Mouse (Mus musculus) neural tube, embryonic 15.5 days (tissue): Measurements from ENCODE around the gene Ankmy2. TPM values are rescaled to one million over a fixed set of nuclear protein-coding genes. Genes with fewer than 3 reads are reported as not detected.
"Not testable (repeated sequence)": the region's sequence is repeated elsewhere in the genome, so short reads cannot be mapped to it uniquely, and the experiment has no call there.

Experiments used
- ATAC-seq: fragments of 200-750 bp; cut with Nextera tagmentation; 2 replicates; pipeline ENCODE4 v1.8.0; 2017; ENCODE audit warnings: mild to moderate bottlenecking, moderate TSS enrichment, moderate library complexity; ENCODE audit not compliant: low FRiP score
- H3K27ac ChIP-seq: fragments of 300-500 bp; sonication (generic); replicated peaks from 2 replicates; pipeline ENCODE4 v1.5.1; 2015; ENCODE audit warnings: mild to moderate bottlenecking, inconsistent platforms
- H3K27me3 ChIP-seq: fragments of 300-500 bp; sonication (generic); replicated peaks from 2 replicates; pipeline ENCODE4 v1.6.1; 2015; ENCODE audit warnings: inconsistent platforms
- H3K36me3 ChIP-seq: fragments of 300-500 bp; sonication (generic); 2 replicates; pipeline ENCODE4 v1.6.1; 2015; ENCODE audit warnings: inconsistent platforms
- H3K4me1 ChIP-seq: fragments of 300-500 bp; sonication (generic); 2 replicates; pipeline ENCODE4 v1.6.1; 2015; ENCODE audit warnings: inconsistent platforms
- H3K4me2 ChIP-seq: fragments of 300-500 bp; sonication (generic); 2 replicates; pipeline ENCODE4 v1.6.1; 2015; ENCODE audit warnings: inconsistent platforms, mild to moderate bottlenecking, moderate library complexity
- H3K4me3 ChIP-seq: fragments of 300-500 bp; sonication (generic); replicated peaks from 2 replicates; pipeline ENCODE4 v1.5.1; 2015; ENCODE audit warnings: mild to moderate bottlenecking, inconsistent platforms
- H3K9ac ChIP-seq: fragments of 300-500 bp; sonication (generic); replicated peaks from 2 replicates; pipeline ENCODE4 v1.6.1; 2015; ENCODE audit warnings: mild to moderate bottlenecking, inconsistent platforms
- H3K9me3 ChIP-seq: fragments of 300-500 bp; sonication (generic); replicated peaks from 2 replicates; pipeline ENCODE4 v1.6.1; 2016; ENCODE audit warnings: inconsistent platforms
- WGBS: fragments of 180-500 bp; shearing (Covaris S2); methylation state at CpG from one replicate; pipeline ENCODE4 v1.1.7; 2015; ENCODE audit warnings: mixed read lengths; 5-methylcytosine and 5-hydroxymethylcytosine counted together
- polyA plus RNA-seq: library from polyadenylated mRNA; unstranded; fragments of >200 nt; fragmentation: Nextera tagmentation; extraction: Ambion mirVana; gene quantifications from 2 replicates; pipeline ENCODE4 v1.2.1, GENCODE M21; 2015

Gene Ankmy2
- polyA plus RNA-seq, 1 experiment from 2014 or later, result 80.3 TPM

DNA sequence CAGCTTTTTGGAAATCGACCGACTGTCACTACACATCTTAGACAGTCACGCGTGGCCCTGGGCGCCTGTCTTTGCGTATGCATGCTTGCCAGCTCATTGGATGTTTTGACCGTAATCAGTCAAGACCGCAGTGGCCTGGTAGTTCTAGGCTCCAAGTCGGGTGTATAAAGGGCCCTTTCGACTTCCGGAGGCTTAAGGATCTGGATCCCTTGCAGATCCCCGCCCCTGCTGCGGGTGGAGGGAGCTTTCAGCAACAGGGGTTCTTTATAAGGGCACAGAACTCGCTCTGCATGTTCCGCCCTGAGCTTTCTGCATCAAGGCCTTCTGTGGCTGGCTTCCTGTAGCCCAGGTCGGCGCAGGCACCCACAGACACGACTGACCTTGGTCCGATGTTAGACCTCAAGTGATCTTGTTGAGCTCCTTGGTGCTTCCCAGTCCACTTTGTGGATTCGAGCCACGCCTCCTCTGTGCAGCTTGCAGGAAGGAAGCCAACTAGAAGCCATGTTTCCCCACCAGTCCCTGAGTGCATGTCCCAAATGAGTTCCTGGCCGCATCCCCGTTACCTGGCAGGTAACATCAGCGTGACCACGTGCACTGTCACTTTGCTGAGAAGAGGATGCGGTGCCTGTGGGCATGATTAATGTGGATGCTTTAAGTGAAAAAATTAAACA is 859 bp downstream of the Ankmy2 start, which contains the start of gene Bzw2:
TSS of gene Bzw2 (minus strand) at position 443 of the 671 bp plus-strand sequence.
- Histone ChIP-seq H3K9ac (peak within 1 kb of the TSS; percentile 92), H3K4me1 (peaks cover 28% of the 10 kb centered on the region), H3K27me3 (no peaks in the 10 kb centered on the region), H3K27ac (peak within 1 kb of the TSS; percentile 95), H3K4me3 (peak within 1 kb of the TSS; percentile 96), H3K4me2 (peak within 1 kb of the TSS; percentile 82), H3K36me3 (no peaks in the 10 kb centered on the region), H3K9me3 (no peaks in the 10 kb centered on the region)
- peak; percentile 19 for ATAC-seq
- 1% methylated on average over 26 of the region's 26 CpGs for WGBS

DNA sequence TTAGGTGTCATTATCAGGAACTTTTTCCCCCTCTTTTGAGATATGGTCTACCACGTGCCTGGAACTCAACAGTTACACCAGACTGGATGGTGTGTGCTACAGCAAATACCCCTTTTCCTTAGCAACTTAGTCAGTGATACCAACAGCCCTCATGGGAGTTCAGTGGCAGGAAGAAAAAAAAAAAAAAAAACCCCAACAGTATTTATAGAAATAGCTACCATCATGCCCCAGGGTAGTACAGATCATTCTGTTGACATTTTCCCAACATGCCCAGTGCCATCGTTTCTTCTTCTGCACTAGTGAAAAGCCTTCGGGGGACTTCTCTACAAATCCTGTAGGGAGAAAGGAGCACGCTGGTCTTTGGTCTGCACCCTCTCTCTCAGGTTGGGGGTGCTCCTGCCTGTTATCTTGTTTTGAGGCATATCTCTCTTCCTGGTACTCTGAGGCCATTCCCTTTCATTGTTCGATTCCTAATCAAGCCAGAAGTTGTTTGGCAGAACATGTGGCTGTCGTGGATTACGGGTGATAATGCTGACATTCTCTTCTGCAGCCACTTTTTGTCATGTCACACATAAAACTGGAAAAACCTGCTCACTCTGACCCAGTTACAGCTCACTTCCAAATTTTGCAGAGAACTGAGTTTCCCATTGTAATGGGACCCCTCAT is 7.3 kb downstream of the Ankmy2 start:
- no peaks in the 10 kb centered on the region for H3K4me1 ChIP-seq
- no peak overlapping the region for H3K4me3 ChIP-seq
- no peaks in the 10 kb centered on the region for H3K27me3 ChIP-seq
- 85% methylated on average over 7 of the region's 7 CpGs for WGBS
- H3K4me2 ChIP-seq, result no peak overlapping the region
- no peak overlapping the region for H3K27ac ChIP-seq
- ATAC-seq, result no peak
- peaks cover 10% of the 10 kb centered on the region; the same call in 1 of the 2 replicates for H3K36me3 ChIP-seq
- H3K9me3 ChIP-seq, result no peaks in the 10 kb centered on the region
- H3K9ac ChIP-seq, result no peak overlapping the region

GRCm38 (mm10) chr12:36165299-36165698 is 8.4 kb downstream of the Ankmy2 start:
- Histone ChIP-seq H3K4me1 (no peaks in the 10 kb centered on the region), H3K4me3 (no peak overlapping the region), H3K36me3 (peaks cover 10% of the 10 kb centered on the region), H3K27ac (no peak overlapping the region), H3K4me2 (no peak overlapping the region), H3K27me3 (no peaks in the 10 kb centered on the region), H3K9me3 (no peaks in the 10 kb centered on the region), H3K9ac (no peak overlapping the region)
- ATAC-seq, result no peak
- 53% methylated on average over 1 of the region's 1 CpGs for WGBS

DNA sequence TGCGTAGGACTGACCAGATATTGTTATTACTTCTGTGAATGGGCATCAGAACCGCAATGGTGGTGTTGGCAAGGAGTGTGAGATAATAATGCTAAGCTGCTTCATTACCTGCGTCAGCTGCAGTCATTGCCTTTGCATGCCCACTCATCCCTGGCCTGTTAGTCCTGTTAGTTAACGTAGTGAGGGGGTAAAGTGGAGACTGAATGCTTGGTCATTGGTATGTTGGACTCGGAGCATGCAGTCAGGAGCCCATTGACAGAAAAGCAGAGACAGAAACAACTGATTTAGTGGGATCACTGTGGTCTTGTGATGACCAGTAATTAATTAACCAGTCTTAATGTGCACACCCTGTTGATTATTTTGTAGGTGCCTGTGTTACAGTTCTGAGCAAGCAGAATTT is 20.3 kb downstream of the Ankmy2 start:
- no peak for ATAC-seq
- peaks cover 62% of the 10 kb centered on the region for H3K36me3 ChIP-seq
- H3K9ac ChIP-seq, result no peak overlapping the region

GRCm38 (mm10) chr12:36182570-36182969 is 25.7 kb downstream of the Ankmy2 start:
- ATAC-seq, result no peak
- Histone ChIP-seq H3K36me3 (peaks cover 58% of the 10 kb centered on the region), H3K9ac (no peak overlapping the region), H3K4me1 (no peaks in the 10 kb centered on the region), H3K27ac (no peak overlapping the region), H3K27me3 (no peaks in the 10 kb centered on the region), H3K4me3 (no peak overlapping the region), H3K9me3 (no peaks in the 10 kb centered on the region), H3K4me2 (no peak overlapping the region)
- WGBS, result 91% methylated on average over 6 of the region's 6 CpGs

More for the DNA sequence above, 20.3 kb downstream of the Ankmy2 start:
- Histone ChIP-seq H3K4me2 (no peak overlapping the region), H3K27ac (no peak overlapping the region), H3K4me3 (no peak overlapping the region), H3K27me3 (no peaks in the 10 kb centered on the region), H3K4me1 (no peaks in the 10 kb centered on the region), H3K9me3 (no peaks in the 10 kb centered on the region)
- WGBS, result 94% methylated on average over 5 of the region's 5 CpGs

DNA sequence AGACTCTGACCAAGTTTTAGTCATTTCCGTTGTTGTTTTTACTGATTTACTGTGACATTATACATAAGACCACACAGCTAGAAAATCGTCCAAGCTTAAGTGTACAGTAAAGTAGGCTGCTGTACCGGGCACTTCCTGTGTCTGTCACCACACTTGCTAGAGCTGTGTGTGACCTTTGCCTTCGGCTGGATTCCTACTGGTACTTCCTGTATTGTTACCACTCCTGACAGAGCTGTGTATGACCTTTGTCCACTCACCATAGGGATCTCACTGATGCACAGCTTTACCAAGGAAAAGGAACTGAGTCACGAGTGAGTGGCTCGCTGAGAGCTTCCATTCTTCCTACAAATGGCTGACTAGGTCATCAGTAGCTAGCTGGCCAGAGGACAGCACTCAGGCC is 30.2 kb downstream of the Ankmy2 start:
- H3K4me1 ChIP-seq, result no peaks in the 10 kb centered on the region
- H3K9ac ChIP-seq, result no peak overlapping the region
- WGBS, result 89% methylated on average over 6 of the region's 6 CpGs
- no peak overlapping the region for H3K27ac ChIP-seq
- H3K4me2 ChIP-seq, result no peak overlapping the region
- no peaks in the 10 kb centered on the region for H3K9me3 ChIP-seq
- no peak for ATAC-seq
- no peak overlapping the region for H3K4me3 ChIP-seq
- peaks cover 80% of the 10 kb centered on the region for H3K36me3 ChIP-seq
- no peaks in the 10 kb centered on the region for H3K27me3 ChIP-seq

DNA sequence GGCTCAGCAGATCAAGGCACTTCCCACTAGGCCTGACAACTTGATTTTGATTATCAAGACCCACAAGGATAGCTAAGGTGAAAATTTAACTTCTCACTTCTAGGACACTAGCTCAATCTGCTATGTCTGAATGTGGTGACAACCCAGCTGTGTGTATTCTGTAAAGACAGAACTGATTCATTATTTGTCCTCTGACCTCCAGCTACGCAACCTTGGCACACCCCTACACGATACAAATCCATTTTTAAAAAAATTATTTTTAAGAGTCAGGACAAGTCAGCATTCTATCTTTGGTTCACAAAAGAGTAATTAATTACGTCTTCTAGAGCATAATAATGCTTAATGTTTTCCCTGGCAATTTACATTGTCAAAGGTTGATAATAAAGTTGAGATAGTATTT is 32.7 kb downstream of the Ankmy2 start:
- ATAC-seq, result no peak
- no peaks in the 10 kb centered on the region for H3K27me3 ChIP-seq
- no peak overlapping the region for H3K4me2 ChIP-seq
- 95% methylated on average over 3 of the region's 3 CpGs for WGBS
- no peak overlapping the region for H3K4me3 ChIP-seq
- H3K4me1 ChIP-seq, result no peaks in the 10 kb centered on the region
- H3K9me3 ChIP-seq, result no peaks in the 10 kb centered on the region
- no peak overlapping the region for H3K27ac ChIP-seq
- peaks cover 75% of the 10 kb centered on the region for H3K36me3 ChIP-seq
- no peak overlapping the region for H3K9ac ChIP-seq

DNA sequence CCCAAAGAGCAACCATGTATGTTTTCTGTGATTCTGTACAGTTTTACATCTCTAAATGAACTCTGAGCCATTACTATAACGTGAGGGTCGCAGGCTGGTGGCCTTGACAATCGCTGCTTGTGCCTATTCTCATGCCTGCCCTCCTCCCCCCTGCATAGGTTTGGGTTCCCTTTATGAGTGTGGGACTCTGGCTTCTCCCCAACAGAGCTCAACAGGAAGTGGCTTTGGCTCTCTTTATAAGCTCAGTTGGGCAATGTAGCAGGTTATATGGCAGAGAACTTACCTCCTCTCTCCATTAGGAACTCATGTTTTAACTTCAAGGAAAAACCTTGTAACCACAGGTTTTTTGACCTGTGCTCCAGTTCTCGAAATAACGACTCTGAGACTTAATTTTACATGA is 33.4 kb downstream of the Ankmy2 start:
- WGBS, result 94% methylated on average over 5 of the region's 5 CpGs
- H3K4me1 ChIP-seq, result no peaks in the 10 kb centered on the region
- H3K9me3 ChIP-seq, result no peaks in the 10 kb centered on the region
- H3K36me3 ChIP-seq, result peaks cover 79% of the 10 kb centered on the region
- no peak overlapping the region for H3K9ac ChIP-seq
- H3K27ac ChIP-seq, result no peak overlapping the region
- no peaks in the 10 kb centered on the region for H3K27me3 ChIP-seq
- ATAC-seq, result no peak
- no peak overlapping the region for H3K4me2 ChIP-seq
- H3K4me3 ChIP-seq, result no peak overlapping the region

- no peak overlapping the region for H3K9ac ChIP-seq
- H3K4me1 ChIP-seq, result no peaks in the 10 kb centered on the region
- no peak for ATAC-seq
- no peaks in the 10 kb centered on the region for H3K27me3 ChIP-seq
- no peak overlapping the region for H3K27ac ChIP-seq
- no peak overlapping the region for H3K4me2 ChIP-seq
- WGBS, result 93% methylated on average over 7 of the region's 7 CpGs
- peaks cover 79% of the 10 kb centered on the region for H3K36me3 ChIP-seq
- no peak overlapping the region for H3K4me3 ChIP-seq
- H3K9me3 ChIP-seq, result no peaks in the 10 kb centered on the region; the same call in 1 of the 2 replicates
These were observed 38.1 kb downstream of the Ankmy2 start for GRCm38 (mm10) chr12:36194976-36195375.

GRCm38 (mm10) chr12:36205579-36206119 is 48.7 kb downstream of the Ankmy2 start:
- not testable (repeated sequence) for H3K9me3 ChIP-seq, H3K27ac ChIP-seq, H3K36me3 ChIP-seq, H3K4me3 ChIP-seq, H3K27me3 ChIP-seq, H3K9ac ChIP-seq, H3K4me2 ChIP-seq, ATAC-seq
- 41% methylated on average over 5 of the region's 5 CpGs for WGBS
- peaks cover 12% of the 10 kb centered on the region for H3K4me1 ChIP-seq

- Histone ChIP-seq H3K4me3 (no peak overlapping the region; the same call in 1 of the 2 replicates), H3K4me1 (peaks cover 12% of the 10 kb centered on the region), H3K9ac (0 out of 2 replicates have a peak overlapping the region, but pooled peaks have one; percentile 14), H3K36me3 (no peaks in the 10 kb centered on the region), H3K4me2 (peak overlapping the region; percentile 47), H3K27me3 (no peaks in the 10 kb centered on the region), H3K9me3 (no peaks in the 10 kb centered on the region), H3K27ac (peak overlapping the region; percentile 64)
- peak; percentile 95 for ATAC-seq
- WGBS, result 27% methylated on average over 9 of the region's 9 CpGs
These were observed 50.3 kb downstream of the Ankmy2 start for GRCm38 (mm10) chr12:36207072-36207799.
